Mouse (Mus musculus) lung, postnatal 14 days (tissue): ENCODE data around the gene Adamts15.

Experiments
- DNase-seq: peaks from one replicate; pipeline ENCODE4 v3.0.0; 2021

Gene Adamts15

GRCm38 (mm10) chr9:30879248-30879946, 42.9 kb downstream of the Adamts15 start:
- no peak for DNase-seq

- DNase-seq = no peak
Observed at GRCm38 (mm10) chr9:30876552-30876951, 45.7 kb downstream of the Adamts15 start.

- no peak for DNase-seq
Observed at GRCm38 (mm10) chr9:30855837-30856236, 66.4 kb downstream of the Adamts15 start.

- no peak for DNase-seq
Observed at GRCm38 (mm10) chr9:30851841-30852240, 70.4 kb downstream of the Adamts15 start.

GRCm38 (mm10) chr9:30849951-30850350, 72.3 kb downstream of the Adamts15 start:
- no peak for DNase-seq

GRCm38 (mm10) chr9:30849444-30849843, 72.8 kb downstream of the Adamts15 start:
- DNase-seq = no peak
